Mouse (Mus musculus) midbrain, postnatal 0 days (tissue): ENCODE results near the gene Mymx. TPM values are rescaled to one million over a fixed set of nuclear protein-coding genes. Genes with fewer than 3 reads are reported as not detected.
A peak's percentile ranks its signal among the peaks of the same experiment; 100 is the strongest.

Experiments used
- ATAC-seq: fragments of 200-750 bp; cut with Nextera tagmentation; 2 replicates; pipeline ENCODE4 v1.8.0; 2017; ENCODE audit warnings: moderate number of reproducible peaks, mild to moderate bottlenecking, moderate TSS enrichment, moderate library complexity; ENCODE audit not compliant: low FRiP score
- DNase-seq: peaks from one replicate; pipeline ENCODE4 v3.0.0-alpha.2; 2015; ENCODE audit warnings: low spot score
- H3K27ac ChIP-seq: fragments of 300-500 bp; sonication (generic); 2 replicates; pipeline ENCODE4 v1.5.1; 2014; ENCODE audit warnings: low read depth, mild to moderate bottlenecking, low read length, mixed read lengths
- H3K27me3 ChIP-seq: fragments of 300-500 bp; sonication (generic); 2 replicates; pipeline ENCODE4 v1.6.1; 2014; ENCODE audit warnings: low read length, control low read depth, mixed read lengths; ENCODE audit not compliant: insufficient read depth
- H3K36me3 ChIP-seq: fragments of 300-500 bp; sonication (generic); 2 replicates; pipeline ENCODE4 v1.6.1; 2014; ENCODE audit warnings: low read length, control low read depth, mixed read lengths; ENCODE audit not compliant: insufficient read depth
- H3K4me1 ChIP-seq: fragments of 300-500 bp; sonication (generic); 2 replicates; pipeline ENCODE4 v1.6.1; 2014; ENCODE audit warnings: mild to moderate bottlenecking, control low read depth, antibody characterized with exemption, low read length, mixed read lengths; ENCODE audit not compliant: insufficient read depth
- H3K4me2 ChIP-seq: fragments of 300-500 bp; sonication (generic); 2 replicates; pipeline ENCODE4 v1.6.1; 2014; ENCODE audit warnings: low read depth, mild to moderate bottlenecking, low read length, mixed read lengths; ENCODE audit not compliant: poor library complexity, severe bottlenecking
- H3K4me3 ChIP-seq: fragments of 300-500 bp; sonication (generic); 2 replicates; pipeline ENCODE4 v1.5.1; 2014; ENCODE audit warnings: low read depth, mild to moderate bottlenecking, low read length, moderate library complexity
- H3K9ac ChIP-seq: fragments of 300-500 bp; sonication (generic); replicated peaks from 2 replicates; pipeline ENCODE4 v1.6.1; 2014; ENCODE audit warnings: mild to moderate bottlenecking, low read length, moderate library complexity, mixed read lengths; ENCODE audit not compliant: poor library complexity, severe bottlenecking
- H3K9me3 ChIP-seq: fragments of 300-500 bp; sonication (generic); 2 replicates; pipeline ENCODE4 v1.6.1; 2016; ENCODE audit warnings: low read length, control low read depth
- CTCF ChIP-seq: IDR thresholded peaks from 2 replicates; pipeline ENCODE4 v1.5.1; 2016; ENCODE audit warnings: antibody characterized with exemption, mild to moderate bottlenecking
- WGBS: fragments of 180-500 bp; shearing (Covaris S2); extraction: QIAGEN DNeasy Blood & Tissue Kit; methylation state at CpG from one replicate; pipeline ENCODE4 v1.1.7; 2014; 5-methylcytosine and 5-hydroxymethylcytosine counted together
- polyA plus RNA-seq: library from polyadenylated mRNA; unstranded; fragments of >200 nt; fragmentation: Nextera tagmentation; extraction: Ambion mirVana; gene quantifications from 2 replicates; pipeline ENCODE4 v1.2.1, GENCODE M21; 2015
- total RNA-seq: library from RNA; depleted of rRNA; stranded (reverse); fragments of >200 nt; gene quantifications from 2 replicates; pipeline ENCODE4 v1.2.3, GENCODE M21; 2014; rRNA removed

Mymx gene
- total and polyA plus RNA-seq, 2 experiments from 2014 or later, result not detected

- peak; percentile 92 for TF ChIP-seq CTCF
- Histone ChIP-seq H3K4me2 (no peak overlapping the region), H3K27ac (no peak overlapping the region), H3K9me3 (no peaks in the 10 kb centered on the region), H3K27me3 (peaks cover 11% of the 10 kb centered on the region), H3K36me3 (peaks cover under 1% of the 10 kb centered on the region), H3K9ac (no peak overlapping the region), H3K4me3 (no peak overlapping the region), H3K4me1 (peaks cover 12% of the 10 kb centered on the region; the same call in 1 of the 2 replicates)
- 5% methylated on average over 8 of the region's 8 CpGs for WGBS
- ATAC-seq, result 0 out of 2 replicates have a peak, but pooled peaks have one; percentile 15
- peak; percentile 81 for DNase-seq
These were observed 50.0 kb downstream of the Mymx start for GRCm38 (mm10) chr17:45551816-45552451.

DNA sequence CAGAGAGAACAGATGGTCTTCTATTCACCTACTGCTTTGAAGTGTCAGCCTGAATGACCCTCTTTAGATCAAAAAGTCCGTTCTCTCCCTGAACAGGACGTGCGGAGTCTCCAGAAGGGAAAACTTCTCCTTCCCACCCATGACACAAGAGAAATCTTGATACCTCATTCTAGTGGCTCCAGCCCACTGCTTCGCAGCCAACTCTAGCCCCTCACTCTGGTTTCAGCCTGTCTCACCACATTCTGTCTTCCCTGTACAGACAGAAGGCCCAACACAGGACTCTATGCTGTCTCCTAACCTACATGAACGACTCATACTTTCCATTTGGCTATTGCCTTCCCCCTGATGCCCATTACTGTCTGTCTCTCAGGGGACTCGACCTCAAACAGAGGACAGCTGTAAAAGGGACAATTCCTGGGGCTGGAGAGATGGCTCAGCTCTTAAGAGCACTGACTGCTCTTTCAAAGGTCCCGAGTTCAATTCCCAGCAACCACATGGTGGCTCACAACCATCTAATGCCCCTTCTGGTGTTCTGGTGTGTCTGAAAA lies 50.6 kb downstream of the Mymx start:
- Histone ChIP-seq H3K9ac (no peak overlapping the region), H3K27ac (no peak overlapping the region), H3K4me3 (no peak overlapping the region), H3K36me3 (peaks cover 5% of the 10 kb centered on the region), H3K4me1 (peaks cover 12% of the 10 kb centered on the region; the same call in 1 of the 2 replicates), H3K4me2 (no peak overlapping the region), H3K27me3 (peaks cover 13% of the 10 kb centered on the region), H3K9me3 (no peaks in the 10 kb centered on the region)
- 52% methylated on average over 7 of the region's 7 CpGs for WGBS
- no peak for TF ChIP-seq CTCF
- ATAC-seq (no peak), DNase-seq (no peak)

Other genes with a start within 250 kb of the Mymx start
- gene Cdc5l, start 168.4 kb downstream of the Mymx start, total RNA-seq, result 36.7 and 47.4 TPM in 2 replicates
- 54.3 and 57.9 TPM in 2 replicates for gene Cdc5l, start 168.4 kb downstream of the Mymx start, polyA plus RNA-seq
- gene Spats1, start 126.7 kb downstream of the Mymx start, total RNA-seq, result 2.3 and 5.8 TPM in 2 replicates
- 3.4 and 3.6 TPM in 2 replicates for gene Spats1, start 126.7 kb downstream of the Mymx start, polyA plus RNA-seq
- 19.8 and 31.4 TPM in 2 replicates for gene Aars2, start 95.3 kb downstream of the Mymx start, total RNA-seq
- 13.9 and 15.2 TPM in 2 replicates for gene Aars2, start 95.3 kb downstream of the Mymx start, polyA plus RNA-seq
- 0.99 and 1.2 TPM in 2 replicates for gene Tcte1, start 78.7 kb downstream of the Mymx start, total RNA-seq
- 4.2 and 4.6 TPM in 2 replicates for gene Tcte1, start 78.7 kb downstream of the Mymx start, polyA plus RNA-seq
- 77.9 and 95.6 TPM in 2 replicates for gene Tmem151b, start 52.4 kb downstream of the Mymx start, total RNA-seq
- gene Tmem151b, start 52.4 kb downstream of the Mymx start, polyA plus RNA-seq, result 29.1 and 30.7 TPM in 2 replicates
- 2.0 and 4.8 TPM in 2 replicates for gene Nfkbie, start 46.4 kb downstream of the Mymx start, total RNA-seq
- gene Nfkbie, start 46.4 kb downstream of the Mymx start, polyA plus RNA-seq, result 2.5 and 3.1 TPM in 2 replicates
- gene Slc35b2, start 38.2 kb downstream of the Mymx start, total RNA-seq, result 91.7 and 113 TPM in 2 replicates
- 71.8 and 75.3 TPM in 2 replicates for gene Slc35b2, start 38.2 kb downstream of the Mymx start, polyA plus RNA-seq
- gene Hsp90ab1, start 28.8 kb downstream of the Mymx start, total RNA-seq, result 1,063 and 1,068 TPM in 2 replicates
- 1,368 and 1,371 TPM in 2 replicates for gene Hsp90ab1, start 28.8 kb downstream of the Mymx start, polyA plus RNA-seq
- gene Slc29a1, start 2.5 kb downstream of the Mymx start, total RNA-seq, result 45.3 and 82.1 TPM in 2 replicates
- 38.4 TPM in 2 replicates for gene Slc29a1, start 2.5 kb downstream of the Mymx start, polyA plus RNA-seq
- gene Capn11, start 57.2 kb upstream of the Mymx start, total RNA-seq, result 1.2 and 1.4 TPM in 2 replicates
- 0.19 and 1.4 TPM in 2 replicates for gene Capn11, start 57.2 kb upstream of the Mymx start, polyA plus RNA-seq
- 41.9 and 42.8 TPM in 2 replicates for gene Mrpl14, start 84.2 kb upstream of the Mymx start, total RNA-seq
- gene Mrpl14, start 84.2 kb upstream of the Mymx start, polyA plus RNA-seq, result 113 and 114 TPM in 2 replicates
- 213 and 264 TPM in 2 replicates for gene Tmem63b, start 84.8 kb upstream of the Mymx start, total RNA-seq
- 149 and 153 TPM in 2 replicates for gene Tmem63b, start 84.8 kb upstream of the Mymx start, polyA plus RNA-seq
- not detected in 2 replicates for gene 1600014C23Rik, start 131.7 kb upstream of the Mymx start, total RNA-seq
- gene 1600014C23Rik, start 131.7 kb upstream of the Mymx start, polyA plus RNA-seq, result 0.67 TPM in 1 of 2 replicates, not detected in the other